Mouse (Mus musculus) heart, adult 2 months (tissue): ENCODE data around the gene Zbtb7b. TPM values are rescaled to one million over a fixed set of nuclear protein-coding genes. Genes with fewer than 3 reads are reported as not detected.

ENCODE experiments used
- DNase-seq, 2 experiments: peaks; one replicate each; pipeline ENCODE4 v3.0.0; 2021
- H3K27ac ChIP-seq: fragments of 200-600 bp; 2 replicates; pipeline ENCODE4 v1.8.1; 2022
- H3K27me3 ChIP-seq: fragments of 200-500 bp; 2 replicates; pipeline ENCODE4 v1.6.1; 2012; ENCODE audit warnings: mild to moderate bottlenecking, low read length, inconsistent platforms, mixed read lengths; ENCODE audit not compliant: control insufficient read depth, insufficient read depth
- H3K36me3 ChIP-seq: fragments of 200-500 bp; 2 replicates; pipeline ENCODE4 v1.6.1; 2012; ENCODE audit warnings: low read length, inconsistent platforms; ENCODE audit not compliant: control insufficient read depth, insufficient read depth
- H3K4me1 ChIP-seq: fragments of 200-500 bp; 2 replicates; pipeline ENCODE4 v1.6.1; 2011; ENCODE audit warnings: low read length; ENCODE audit not compliant: control insufficient read depth, insufficient read depth
- H3K4me3 ChIP-seq: fragments of 200-600 bp; 2 replicates; pipeline ENCODE4 v1.8.1; 2022
- H3K79me2 ChIP-seq: fragments of 200-500 bp; replicated peaks from 2 replicates; pipeline ENCODE4 v1.6.1; 2012; ENCODE audit warnings: mild to moderate bottlenecking, inconsistent platforms, low read length, moderate library complexity, mixed read lengths; ENCODE audit not compliant: control insufficient read depth, insufficient read depth
- H3K9ac ChIP-seq: fragments of 200-500 bp; 2 replicates; pipeline ENCODE4 v1.6.1; 2012; ENCODE audit warnings: low read depth, mild to moderate bottlenecking, control low read depth, inconsistent platforms, low read length, mixed read lengths
- CTCF ChIP-seq: fragments of 200-600 bp; IDR thresholded peaks from 2 replicates; pipeline ENCODE4 v1.8.1; 2022; ENCODE audit warnings: antibody characterized with exemption, mild to moderate bottlenecking, moderate library complexity
- EP300 ChIP-seq: fragments of 200-500 bp; IDR thresholded peaks from 2 replicates; pipeline ENCODE4 v1.6.1; 2011; ENCODE audit warnings: low read depth, low read length, control low read depth; ENCODE audit not compliant: insufficient read depth
- POLR2A ChIP-seq: fragments of 200-500 bp; IDR thresholded peaks from 2 replicates; pipeline ENCODE4 v1.6.1; 2011; ENCODE audit warnings: mild to moderate bottlenecking, low read depth, low read length, control low read depth; ENCODE audit not compliant: insufficient read depth
- WGBS: fragments of 180-500 bp; shearing (Covaris S2); methylation state at CpG from one replicate; pipeline ENCODE4 v1.1.7; 2018; 5-methylcytosine and 5-hydroxymethylcytosine counted together
- intact Hi-C: fragments of 180-260 bp; cut with DNase I; formaldehyde crosslinking; loops from one replicate; pipeline ENCODE4 v1.15.1; 2025
- polyA plus RNA-seq: library from polyadenylated mRNA; depleted of rRNA; stranded (reverse); fragments of >200 nt; gene quantifications from 2 replicates; pipeline ENCODE4 v1.2.3, GENCODE M21; 2012
- total RNA-seq, 2 experiments: library from RNA; stranded (reverse); gene quantifications; 2 replicates each; pipeline ENCODE4 v1.2.3; 2021

The Zbtb7b gene
- total and polyA plus RNA-seq, 3 experiments = 20.5 to 23.4 (median 21.5) TPM

GRCm38 (mm10) chr3:89359630-89360029 is 34.9 kb downstream of the Zbtb7b start:
- Histone ChIP-seq H3K4me1 (peaks cover 1% of the 10 kb centered on the region; the same call in 1 of the 2 replicates), H3K9ac (no peak overlapping the region), H3K27ac (no peak overlapping the region), H3K79me2 (no peaks in the 10 kb centered on the region), H3K36me3 (no peaks in the 10 kb centered on the region), H3K27me3 (no peaks in the 10 kb centered on the region), H3K4me3 (no peak overlapping the region)
- intact Hi-C loops = no loop called here
- WGBS = 52% methylated on average over 6 of the region's 6 CpGs
- TF ChIP-seq POLR2A (no peak), CTCF (no peak), EP300 (no peak)
- no peak for DNase-seq

GRCm38 (mm10) chr3:89356029-89356428 is 38.5 kb downstream of the Zbtb7b start:
- intact Hi-C loops = no loop called here
- Histone ChIP-seq H3K27ac (no peak overlapping the region), H3K4me1 (peaks cover 1% of the 10 kb centered on the region; the same call in 1 of the 2 replicates), H3K9ac (no peak overlapping the region), H3K27me3 (no peaks in the 10 kb centered on the region), H3K79me2 (no peaks in the 10 kb centered on the region), H3K36me3 (no peaks in the 10 kb centered on the region), H3K4me3 (no peak overlapping the region)
- 63% methylated on average over 9 of the region's 9 CpGs for WGBS
- DNase-seq = no peak
- TF ChIP-seq CTCF (no peak), POLR2A (no peak), EP300 (no peak)

- WGBS = 75% methylated on average over 6 of the region's 6 CpGs
- intact Hi-C loops = loop anchor here (2.0 kb wide), 1 partner anchor 37 kb away; no protein-coding TSS in a partner anchor
Measured at GRCm38 (mm10) chr3:89355512-89355902, 39.1 kb downstream of the Zbtb7b start.

GRCm38 (mm10) chr3:89354816-89355511 is 39.6 kb downstream of the Zbtb7b start:
- DNase-seq = peak; percentile 82 to 89
- no peak overlapping the region for H3K9ac ChIP-seq
- no peaks in the 10 kb centered on the region for H3K36me3 ChIP-seq
- no peak overlapping the region for H3K4me3 ChIP-seq
- peak overlapping the region; percentile 51 for H3K27ac ChIP-seq
- 13% methylated on average over 5 of the region's 5 CpGs for WGBS
- intact Hi-C loops = loop anchor here (1.0 to 2.0 kb wide), 3 partner anchors 15 to 38 kb away; no protein-coding TSS in a partner anchor
- H3K4me1 ChIP-seq = peaks cover 1% of the 10 kb centered on the region; the same call in 1 of the 2 replicates
- H3K27me3 ChIP-seq = no peaks in the 10 kb centered on the region
- peak; percentile 53; the same call in 1 of the 2 replicates for TF ChIP-seq EP300
- TF ChIP-seq POLR2A = no peak
- H3K79me2 ChIP-seq = no peaks in the 10 kb centered on the region

More at GRCm38 (mm10) chr3:89355512-89355902, 39.1 kb downstream of the Zbtb7b start:
- H3K36me3 ChIP-seq = no peaks in the 10 kb centered on the region
- no peaks in the 10 kb centered on the region for H3K79me2 ChIP-seq
- DNase-seq = no peak
- peaks cover 1% of the 10 kb centered on the region; the same call in 1 of the 2 replicates for H3K4me1 ChIP-seq
- peak overlapping the region; percentile 51 for H3K27ac ChIP-seq
- TF ChIP-seq CTCF (no peak), POLR2A (no peak), EP300 (no peak)
- H3K27me3 ChIP-seq = no peaks in the 10 kb centered on the region
- H3K9ac ChIP-seq = no peak overlapping the region
- H3K4me3 ChIP-seq = no peak overlapping the region

GRCm38 (mm10) chr3:89351271-89351670 is 43.3 kb downstream of the Zbtb7b start:
- H3K79me2 ChIP-seq = no peaks in the 10 kb centered on the region
- H3K27me3 ChIP-seq = no peaks in the 10 kb centered on the region
- H3K4me1 ChIP-seq = peaks cover 7% of the 10 kb centered on the region
- TF ChIP-seq EP300 (no peak), POLR2A (no peak), CTCF (no peak)
- H3K36me3 ChIP-seq = no peaks in the 10 kb centered on the region
- no peak for DNase-seq
- no peak overlapping the region for H3K9ac ChIP-seq
- H3K4me3 ChIP-seq = no peak overlapping the region
- intact Hi-C loops = no loop called here
- 76% methylated on average over 5 of the region's 5 CpGs for WGBS
- H3K27ac ChIP-seq = no peak overlapping the region

- Histone ChIP-seq H3K27me3 (no peaks in the 10 kb centered on the region), H3K4me1 (peaks cover 7% of the 10 kb centered on the region), H3K36me3 (no peaks in the 10 kb centered on the region), H3K27ac (peak within 1 kb of the TSS; percentile 87), H3K4me3 (peak within 1 kb of the TSS; percentile 79), H3K79me2 (no peaks in the 10 kb centered on the region), H3K9ac (peak within 1 kb of the TSS; percentile 75)
- TF ChIP-seq CTCF = no peak
- TF ChIP-seq POLR2A = peak; percentile 68; the same call in 1 of the 2 replicates
- WGBS = 2% methylated on average over 56 of the region's 59 CpGs
- peak; percentile 92 to 96 for DNase-seq
- intact Hi-C loops = loop anchor here (2.0 kb wide), 1 partner anchor 71 kb away; no protein-coding TSS in a partner anchor
Measured at GRCm38 (mm10) chr3:89349869-89350501, 44.6 kb downstream of the Zbtb7b start, which contains the start of gene Adam15. Adam15 (minus strand) TSS chr3:89349996.
